Mouse (Mus musculus) left cerebral cortex, postnatal 25 days (tissue): ENCODE data around the gene Aldh3a2. TPM values are rescaled to one million over a fixed set of nuclear protein-coding genes. Genes with fewer than 3 reads are reported as not detected.
A peak's percentile ranks its signal among the peaks of the same experiment; 100 is the strongest.
"Not testable (repeated sequence)": the region's sequence is repeated elsewhere in the genome, so short reads cannot be mapped to it uniquely, and the experiment has no call there.

Experiments
- DNase-seq, 2 experiments: peaks; one replicate each; pipeline ENCODE4 v3.0.0; 2022; ENCODE audit warnings: low spot score in 2 of 2, mixed read lengths in 1 of 2
- intact Hi-C: fragments of 180-260 bp; cut with DNase I; formaldehyde crosslinking; loops from one replicate; pipeline ENCODE4 v1.15.1; 2025
- total RNA-seq, 2 experiments: library from RNA; stranded (reverse); gene quantifications; 2 replicates each; pipeline ENCODE4 v1.2.3; 2021

Gene Aldh3a2
- total RNA-seq = 10 to 100 TPM; 48.2 to 49.2 TPM

DNA sequence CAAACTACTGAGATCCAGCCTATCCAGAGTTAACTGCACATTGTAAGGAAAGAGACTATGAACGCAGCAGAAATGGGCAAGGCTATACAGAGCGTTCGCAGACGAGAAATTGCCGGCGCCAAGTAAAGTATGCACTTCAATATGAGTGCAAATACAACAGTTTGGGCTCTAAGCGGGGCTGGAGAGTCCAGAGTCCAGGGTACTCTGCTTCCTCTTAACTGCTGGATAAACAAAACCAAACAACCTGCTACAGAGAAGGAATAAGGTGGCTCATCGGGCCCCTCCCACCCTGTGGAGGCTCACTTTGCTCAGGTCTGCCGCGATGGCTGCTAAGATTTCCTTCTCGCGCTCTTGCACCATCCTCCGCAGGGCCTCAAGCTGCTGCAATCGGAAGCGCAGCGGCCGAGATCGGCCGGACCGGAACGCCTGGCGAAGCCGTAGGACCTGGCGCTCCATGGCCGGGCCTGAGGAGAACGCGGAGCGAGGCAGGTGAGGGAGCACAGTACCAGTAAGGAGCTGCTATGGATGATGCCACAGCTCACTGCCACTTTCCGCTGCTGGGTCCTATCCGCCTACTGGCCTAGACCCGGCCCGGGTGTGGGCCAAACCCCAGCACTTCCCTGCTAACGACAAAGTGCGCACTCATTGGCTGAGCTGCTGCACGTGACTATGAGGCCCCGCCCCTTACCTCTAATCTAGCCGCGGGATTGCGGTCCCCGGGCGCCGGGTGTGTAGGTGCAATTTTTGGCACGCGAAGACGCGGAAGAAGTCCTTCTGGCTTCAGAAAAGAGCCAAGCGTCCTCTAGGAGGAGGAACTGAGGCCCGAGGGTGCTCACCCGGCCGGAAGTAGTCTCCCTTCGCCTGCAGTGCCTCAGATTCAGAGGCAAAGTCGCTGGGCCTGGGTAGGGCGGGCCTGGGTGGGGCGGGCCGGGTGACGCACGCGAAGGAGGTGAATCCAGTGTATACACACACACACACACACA lies at the start of gene Aldh3a2:
Gene Aldh3a2 (minus strand): TSS at position 914 of the 983 bp plus-strand sequence.
- DNase-seq = peak; percentile 93 to 95
- intact Hi-C loops = no loop called here

DNA sequence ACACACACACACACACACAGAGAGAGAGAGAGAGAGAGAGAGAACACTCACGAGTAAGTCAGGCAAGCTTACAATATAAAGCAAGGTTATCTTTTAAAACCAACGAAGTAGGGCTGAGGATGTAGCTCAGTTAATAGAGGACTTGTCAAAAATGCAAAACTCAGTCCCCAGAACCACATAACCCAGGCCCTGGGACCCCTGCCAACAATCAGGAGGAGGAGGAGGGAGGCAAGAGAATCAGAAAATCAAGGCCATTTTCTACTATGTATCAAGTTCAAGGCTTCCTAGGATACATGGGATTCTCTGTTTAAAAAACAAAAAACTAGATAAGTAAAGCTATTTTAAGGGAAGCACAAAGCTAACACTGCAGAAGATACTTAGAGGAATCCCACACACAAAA lies 49.6 kb upstream of the Aldh3a2 start:
- no peak for DNase-seq
- intact Hi-C loops = no loop called here

GRCm38 (mm10) chr11:61310321-61310720 lies 43.1 kb upstream of the Aldh3a2 start:
- intact Hi-C loops = no loop called here
- no peak for DNase-seq

DNA sequence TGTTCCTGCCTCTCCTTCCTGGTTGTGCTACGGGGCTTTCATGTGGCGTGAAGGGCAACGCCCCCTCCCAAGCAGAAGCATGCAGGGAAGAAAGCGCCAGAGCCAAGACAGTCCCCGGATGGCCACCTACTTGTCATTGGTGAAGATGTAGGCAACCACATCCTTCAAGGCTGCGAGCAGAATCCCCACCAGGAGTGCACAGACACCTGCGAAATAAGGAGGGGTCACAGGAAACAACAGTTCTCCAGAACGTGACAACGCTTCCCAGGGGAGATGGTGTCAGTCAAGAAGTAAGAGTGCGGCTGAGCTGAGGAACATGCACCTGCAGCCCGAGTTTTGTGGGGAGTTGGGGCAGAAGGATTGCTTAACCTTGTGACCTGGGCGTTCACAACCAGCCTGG lies 42.6 kb upstream of the Aldh3a2 start:
- no peak for DNase-seq
- intact Hi-C loops = no loop called here

- intact Hi-C loops = no loop called here
- DNase-seq = no peak
Observed at GRCm38 (mm10) chr11:61307795-61308194, 40.5 kb upstream of the Aldh3a2 start.

- intact Hi-C loops = no loop called here
- peak in 1 of 2 experiments; percentile 19 for DNase-seq
Observed at GRCm38 (mm10) chr11:61305377-61305776, 38.1 kb upstream of the Aldh3a2 start.

GRCm38 (mm10) chr11:61304535-61304934 lies 37.3 kb upstream of the Aldh3a2 start:
- DNase-seq, intact Hi-C loops: not testable (repeated sequence)

DNA sequence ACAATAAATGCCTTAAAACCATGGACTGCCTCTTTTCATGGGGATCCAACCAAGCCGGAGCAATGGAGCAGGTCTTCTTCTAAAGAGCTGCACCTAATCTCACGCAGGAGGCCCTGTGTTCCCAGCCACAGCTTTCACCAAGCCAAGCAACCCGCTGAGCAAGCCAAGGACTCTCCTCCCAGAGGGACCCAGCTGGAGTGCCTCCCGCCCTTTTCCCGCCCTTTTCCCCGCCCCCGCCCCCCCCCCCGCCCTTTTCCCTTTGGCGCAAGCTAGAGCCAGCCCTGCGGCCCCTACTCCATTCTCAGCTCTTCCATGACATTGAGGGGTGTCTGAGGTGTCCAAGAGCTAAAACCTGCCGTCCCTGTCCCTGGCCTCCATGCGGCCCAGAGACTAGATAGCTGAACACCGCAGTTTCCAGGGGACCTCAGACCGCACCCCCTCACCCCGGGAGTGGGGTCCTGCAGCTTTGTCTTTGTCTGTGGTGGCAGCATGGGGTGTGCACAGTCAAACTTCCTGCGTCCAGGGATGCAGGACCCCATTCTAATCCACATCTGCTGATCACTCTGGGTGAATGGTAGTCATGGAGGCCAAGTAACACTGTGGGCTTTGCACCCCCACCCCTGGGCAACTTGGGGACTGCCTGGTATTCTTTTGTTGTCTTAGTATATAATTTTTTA lies 33.6 kb upstream of the Aldh3a2 start:
- no peak for DNase-seq
- intact Hi-C loops = no loop called here

DNA sequence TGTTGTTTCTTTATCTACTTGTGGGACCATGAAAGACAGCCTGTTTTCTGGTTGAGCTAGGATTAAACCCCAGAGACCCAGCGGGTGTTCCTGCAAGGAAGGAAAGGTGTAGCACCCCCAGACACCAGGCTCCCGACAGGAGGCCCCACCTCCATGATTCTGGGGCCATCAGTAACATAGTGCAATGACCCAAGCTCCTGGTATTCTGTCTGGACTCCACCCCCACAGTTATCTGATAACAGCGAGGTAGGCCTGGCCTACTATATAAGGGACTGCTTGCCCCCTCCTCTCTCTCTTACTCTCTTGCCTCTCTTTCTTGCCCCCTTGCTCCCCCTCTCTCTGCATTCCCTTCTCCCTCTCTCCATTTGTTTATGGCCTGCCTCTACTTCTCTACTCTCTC lies 32.9 kb upstream of the Aldh3a2 start:
- intact Hi-C loops = no loop called here
- DNase-seq = no peak

DNA sequence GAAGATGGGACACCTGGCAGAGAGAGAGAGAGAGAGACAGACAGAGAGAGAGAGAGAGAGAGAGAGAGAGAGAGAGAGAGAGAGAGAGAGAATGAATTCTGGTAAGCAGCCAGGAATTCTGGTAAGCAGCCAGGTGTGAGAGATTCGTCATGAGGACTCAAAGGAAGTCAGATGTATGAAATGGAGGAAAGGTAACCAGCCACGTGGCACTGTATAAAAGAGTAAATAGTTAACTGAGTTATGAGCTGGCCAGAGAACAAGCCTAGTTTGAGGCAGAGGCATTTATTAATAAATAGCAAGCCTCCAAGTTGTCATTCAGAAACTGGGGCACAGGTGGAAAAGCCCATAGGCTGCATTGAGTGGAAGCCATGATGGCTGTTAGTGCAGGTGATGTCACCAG lies 30.6 kb upstream of the Aldh3a2 start:
- no peak for DNase-seq
- intact Hi-C loops = no loop called here

DNA sequence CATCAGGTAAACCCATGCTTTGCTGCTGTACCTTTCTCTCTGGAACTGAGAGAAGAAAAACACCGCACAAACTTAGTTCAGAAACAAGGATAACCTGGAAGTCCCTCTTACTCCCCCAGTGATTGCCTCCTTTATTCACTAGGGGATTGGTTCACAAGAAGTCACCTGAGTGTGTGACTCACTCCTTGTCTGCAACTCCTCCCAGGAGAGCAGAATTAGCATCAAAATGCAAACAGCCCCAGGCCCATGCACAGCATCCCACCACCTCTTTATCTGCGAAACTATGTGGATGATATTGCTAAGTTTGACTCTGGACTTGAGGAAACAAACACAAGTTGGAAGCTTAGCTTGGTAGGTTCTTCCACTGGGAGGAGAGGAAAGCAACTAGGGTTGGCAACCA lies 30.1 kb upstream of the Aldh3a2 start:
- intact Hi-C loops = no loop called here
- DNase-seq = no peak

- no peak for DNase-seq
- intact Hi-C loops = no loop called here
Observed at GRCm38 (mm10) chr11:61296556-61296955, 29.3 kb upstream of the Aldh3a2 start.

- no peak for DNase-seq
- intact Hi-C loops = no loop called here
Observed at GRCm38 (mm10) chr11:61295556-61295955, 28.3 kb upstream of the Aldh3a2 start.

DNA sequence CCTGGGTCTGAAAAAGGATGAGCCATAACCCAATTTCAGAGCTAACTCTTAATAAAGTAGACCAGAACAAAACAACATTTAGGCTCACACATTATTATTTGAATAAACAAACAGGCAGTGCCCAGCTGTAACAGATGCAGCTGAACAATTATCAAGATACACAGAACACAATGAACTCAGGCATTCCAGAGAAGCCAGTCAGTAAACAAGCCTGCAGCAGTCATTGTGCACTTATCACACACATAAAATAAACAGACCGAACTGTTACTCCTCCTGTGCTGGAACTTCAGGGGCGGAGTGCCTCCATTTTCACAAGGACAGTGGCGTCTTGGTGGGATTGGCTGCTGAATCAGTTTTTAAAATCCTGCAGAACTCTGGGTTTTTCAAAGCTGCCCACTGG lies 27.2 kb upstream of the Aldh3a2 start:
- intact Hi-C loops = no loop called here

GRCm38 (mm10) chr11:61293251-61293650 lies 26.0 kb upstream of the Aldh3a2 start:
- DNase-seq = no peak
- intact Hi-C loops = no loop called here

More for the DNA sequence above, 27.2 kb upstream of the Aldh3a2 start:
- no peak for DNase-seq

- DNase-seq = peak in 1 of 2 experiments; percentile 32
- intact Hi-C loops = no loop called here
Observed at GRCm38 (mm10) chr11:61284323-61284722, 17.1 kb upstream of the Aldh3a2 start.

DNA sequence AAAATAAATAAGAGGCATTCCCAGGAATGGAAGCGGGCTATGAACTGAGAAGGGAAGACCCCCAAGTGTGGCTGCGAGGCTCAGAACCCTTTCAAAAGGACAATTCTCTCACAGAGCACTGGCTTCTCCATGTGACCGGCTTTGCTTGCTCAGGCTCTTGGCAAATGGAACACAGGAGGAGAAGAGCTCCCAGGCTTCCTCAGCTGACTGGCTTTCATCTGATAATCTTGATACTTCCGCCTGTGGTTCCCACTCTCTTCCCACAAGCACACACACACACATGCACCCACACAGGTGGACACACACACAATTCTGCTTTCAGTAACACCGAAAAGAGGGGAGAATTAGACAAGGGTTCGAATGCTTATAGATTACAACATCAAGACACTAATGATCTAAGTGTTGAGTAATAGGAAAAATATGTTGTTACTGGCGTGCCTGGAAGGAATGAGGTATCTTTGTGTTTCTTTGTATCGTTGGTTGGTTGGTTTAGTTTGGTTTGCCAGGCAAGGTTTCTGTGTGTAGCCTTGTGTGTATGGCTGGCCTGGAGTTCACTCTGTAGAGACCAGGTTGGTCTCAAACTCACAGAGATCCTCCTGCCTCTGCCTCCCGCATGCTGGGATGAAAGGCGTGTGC lies 16.3 kb upstream of the Aldh3a2 start:
- intact Hi-C loops = no loop called here

DNA sequence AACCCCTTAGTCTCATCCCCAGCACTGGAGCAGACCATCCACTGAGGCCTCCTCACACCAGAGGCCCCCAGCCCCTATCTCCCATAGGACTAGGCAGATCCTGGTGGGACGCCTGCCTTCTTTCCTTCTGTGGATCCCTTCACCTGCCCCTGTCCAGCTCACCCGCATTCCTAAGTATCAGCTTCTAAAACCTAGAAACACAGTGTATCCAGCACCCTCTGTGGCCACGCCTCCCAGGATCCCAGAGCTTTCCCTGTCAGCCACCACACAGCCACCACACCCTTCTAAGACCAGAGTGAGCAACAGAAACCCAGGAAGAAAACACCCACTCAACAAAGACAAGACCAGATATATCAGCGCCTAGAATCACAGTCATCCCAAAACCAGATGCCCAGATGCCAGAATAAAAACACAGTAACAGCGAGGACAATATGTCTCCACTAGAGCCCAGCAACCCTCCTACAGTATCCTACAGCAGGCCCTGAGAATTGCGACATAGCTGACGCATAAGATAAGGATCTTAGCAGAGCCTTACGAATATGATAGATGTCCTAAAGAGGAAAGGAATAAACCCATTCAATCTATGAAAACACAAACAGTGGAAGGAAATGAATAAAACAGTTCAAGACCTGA lies 11.3 kb upstream of the Aldh3a2 start:
- intact Hi-C loops = no loop called here
- DNase-seq = peak in 1 of 2 experiments; percentile 12

More for the DNA sequence above, 16.3 kb upstream of the Aldh3a2 start:
- no peak for DNase-seq

DNA sequence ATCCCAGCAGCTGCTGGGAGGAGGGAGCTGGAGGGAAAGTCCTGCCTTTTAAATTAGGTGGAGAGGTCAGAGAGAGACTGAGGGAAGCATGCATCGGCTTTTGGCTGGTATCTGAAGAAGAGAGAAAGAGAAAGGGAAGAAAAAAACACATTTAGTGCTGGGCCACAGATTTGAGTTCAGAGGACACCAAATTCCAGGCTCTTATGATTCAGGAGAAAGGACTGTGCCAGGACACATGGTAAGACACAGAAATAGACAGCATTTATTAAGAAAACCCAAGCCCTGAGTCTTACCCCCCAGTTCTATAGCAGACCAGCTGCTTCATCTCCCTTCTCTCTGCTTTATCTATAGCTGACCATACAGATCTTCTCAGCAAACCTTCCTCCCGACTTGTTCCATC lies 10.7 kb upstream of the Aldh3a2 start:
- intact Hi-C loops = no loop called here

GRCm38 (mm10) chr11:61276482-61276881 lies 9.2 kb upstream of the Aldh3a2 start:
- intact Hi-C loops = no loop called here
- no peak for DNase-seq

More for the DNA sequence above, 10.7 kb upstream of the Aldh3a2 start:
- no peak for DNase-seq
